Mouse (Mus musculus): ENCODE measurements around the gene Lrrc25. TPM values are rescaled to one million over a fixed set of nuclear protein-coding genes. Genes with fewer than 3 reads are reported as not detected.
"Not testable (repeated sequence)": the region's sequence is repeated elsewhere in the genome, so short reads cannot be mapped to it uniquely, and the experiment has no call there.

The Lrrc25 gene
- polyA plus RNA-seq, 1 experiment from 2014 or later, result 4.5 TPM

DNA sequence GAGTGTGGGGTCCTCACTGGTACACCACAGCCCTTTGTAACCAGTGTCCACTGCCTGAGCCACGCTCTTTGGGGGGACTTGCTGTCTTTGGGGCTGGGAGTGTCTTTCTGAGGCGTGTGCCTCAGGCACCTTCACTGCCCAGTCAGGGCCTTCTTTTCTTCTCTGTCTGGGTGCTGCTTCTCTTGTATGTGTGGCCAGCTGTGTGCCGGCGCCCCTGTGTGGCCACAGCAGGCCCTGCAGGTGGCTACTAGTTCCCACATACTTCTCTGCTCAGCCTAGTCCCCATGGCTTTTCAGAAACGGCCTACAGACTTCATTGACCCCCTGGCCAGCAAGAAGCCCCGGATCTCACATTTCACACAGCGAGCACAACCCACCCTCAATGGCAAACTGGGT lies 30.7 kb upstream of the Lrrc25 start:
- ATAC-seq (replicated peaks; ENCODE audit: low FRiP score) (peak; percentile 46; the same call in 1 of the 2 replicates), DNase-seq (ENCODE audit: low spot score) (no peak)
- H3K36me3 ChIP-seq (ENCODE audit: control insufficient read depth, insufficient read depth, low read length), result peaks cover 29% of the 10 kb centered on the region
- H3K4me1 ChIP-seq (replicated peaks; ENCODE audit: control insufficient read depth, insufficient read depth, low read length), result no peaks in the 10 kb centered on the region
- no peak overlapping the region for H3K9ac ChIP-seq (ENCODE audit: low read depth, low read length)
- H3K9me3 ChIP-seq (ENCODE audit: control insufficient read depth, low read length), result no peaks in the 10 kb centered on the region
- H3K4me3 ChIP-seq (ENCODE audit: low read depth, low read length), result no peak overlapping the region
- WGBS, result 47% methylated on average over 7 of the region's 7 CpGs
- no peaks in the 10 kb centered on the region for H3K27me3 ChIP-seq (replicated peaks; ENCODE audit: control insufficient read depth, insufficient read depth, low read length)
- H3K27ac ChIP-seq (ENCODE audit: low read depth, low read length), result no peak overlapping the region
- H3K4me2 ChIP-seq, result no peak overlapping the region

DNA sequence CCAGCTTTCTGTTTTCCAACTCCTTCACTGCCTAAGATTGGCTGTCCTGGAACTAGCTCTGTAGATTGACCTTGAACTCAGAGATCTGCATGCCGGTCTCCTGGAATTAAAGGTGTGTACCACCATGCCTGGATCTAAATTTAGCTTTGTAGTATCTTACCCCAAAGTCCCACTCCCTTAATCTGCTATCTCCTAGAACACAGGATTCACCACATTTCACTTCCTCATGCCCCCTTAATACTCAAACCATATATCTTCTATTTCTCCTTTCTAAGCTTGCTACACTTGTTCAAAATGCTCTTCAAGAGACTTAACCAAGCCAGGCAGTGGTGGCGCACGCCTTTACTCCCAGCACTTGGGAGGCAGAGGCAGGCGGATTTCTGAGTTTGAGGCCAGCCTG lies 28.0 kb upstream of the Lrrc25 start:
- not testable (repeated sequence) for ATAC-seq (replicated peaks; ENCODE audit: low FRiP score); DNase-seq (ENCODE audit: low spot score); H3K4me1 ChIP-seq (replicated peaks; ENCODE audit: control insufficient read depth, insufficient read depth, low read length); H3K9ac ChIP-seq (ENCODE audit: low read depth, low read length); H3K9me3 ChIP-seq (ENCODE audit: control insufficient read depth, low read length); H3K27me3 ChIP-seq (replicated peaks; ENCODE audit: control insufficient read depth, insufficient read depth, low read length); H3K27ac ChIP-seq (ENCODE audit: low read depth, low read length); H3K4me2 ChIP-seq; H3K4me3 ChIP-seq (ENCODE audit: low read depth, low read length)
- peaks cover 36% of the 10 kb centered on the region for H3K36me3 ChIP-seq (ENCODE audit: control insufficient read depth, insufficient read depth, low read length)
- WGBS, result 79% methylated on average over 4 of the region's 4 CpGs

DNA sequence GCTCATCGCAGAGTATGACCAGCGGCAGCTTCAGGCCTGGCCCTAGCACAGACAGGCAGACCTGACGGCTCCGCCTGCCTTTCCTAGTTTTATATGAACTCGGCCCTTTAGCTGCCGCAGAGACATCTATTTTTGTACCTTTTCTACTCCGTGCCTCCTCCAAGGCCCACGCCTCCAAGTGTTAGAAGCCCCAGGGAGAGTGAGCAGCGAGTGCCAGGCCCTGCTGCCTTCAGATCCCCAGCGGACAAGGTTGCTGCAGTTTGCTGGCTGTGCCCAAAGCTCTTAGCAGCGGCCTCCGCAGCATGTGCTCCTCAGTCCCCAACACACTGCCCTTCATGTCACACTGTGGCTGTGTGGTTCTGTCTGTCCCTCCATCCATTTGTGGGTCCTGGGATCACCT lies 24.4 kb upstream of the Lrrc25 start:
- Histone ChIP-seq H3K4me1 (replicated peaks; ENCODE audit: control insufficient read depth, insufficient read depth, low read length) (peaks cover 25% of the 10 kb centered on the region), H3K9me3 (ENCODE audit: control insufficient read depth, low read length) (no peaks in the 10 kb centered on the region), H3K27ac (ENCODE audit: low read depth, low read length) (no peak overlapping the region), H3K9ac (ENCODE audit: low read depth, low read length) (no peak overlapping the region), H3K4me3 (ENCODE audit: low read depth, low read length) (no peak overlapping the region), H3K36me3 (ENCODE audit: control insufficient read depth, insufficient read depth, low read length) (peaks cover 30% of the 10 kb centered on the region), H3K4me2 (no peak overlapping the region), H3K27me3 (replicated peaks; ENCODE audit: control insufficient read depth, insufficient read depth, low read length) (no peaks in the 10 kb centered on the region)
- WGBS, result 91% methylated on average over 12 of the region's 12 CpGs
- DNase-seq (ENCODE audit: low spot score) (no peak), ATAC-seq (replicated peaks; ENCODE audit: low FRiP score) (no peak)

DNA sequence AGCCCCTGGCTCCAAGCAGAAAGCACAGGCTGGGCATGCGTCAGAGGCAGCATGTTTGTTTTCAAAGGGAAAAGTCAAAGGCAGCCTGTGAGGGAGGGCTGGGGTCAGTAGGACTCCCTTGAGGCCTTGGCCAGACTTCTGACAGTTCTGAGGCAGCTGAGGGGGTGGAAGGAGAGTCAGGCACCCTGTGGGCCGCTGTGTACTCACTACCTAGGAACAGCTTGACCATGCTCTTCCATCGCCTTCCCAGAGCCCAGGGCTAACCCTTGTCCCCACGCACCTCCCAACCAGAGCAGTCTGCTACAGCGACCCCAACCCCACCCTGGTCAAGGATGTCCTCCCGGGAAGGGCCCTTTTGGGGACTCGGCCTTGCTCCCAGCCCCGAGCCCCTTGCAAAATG lies 22.8 kb upstream of the Lrrc25 start:
- WGBS, result 60% methylated on average over 8 of the region's 8 CpGs
- H3K9ac ChIP-seq (ENCODE audit: low read depth, low read length), result peak overlapping the region; percentile 70

DNA sequence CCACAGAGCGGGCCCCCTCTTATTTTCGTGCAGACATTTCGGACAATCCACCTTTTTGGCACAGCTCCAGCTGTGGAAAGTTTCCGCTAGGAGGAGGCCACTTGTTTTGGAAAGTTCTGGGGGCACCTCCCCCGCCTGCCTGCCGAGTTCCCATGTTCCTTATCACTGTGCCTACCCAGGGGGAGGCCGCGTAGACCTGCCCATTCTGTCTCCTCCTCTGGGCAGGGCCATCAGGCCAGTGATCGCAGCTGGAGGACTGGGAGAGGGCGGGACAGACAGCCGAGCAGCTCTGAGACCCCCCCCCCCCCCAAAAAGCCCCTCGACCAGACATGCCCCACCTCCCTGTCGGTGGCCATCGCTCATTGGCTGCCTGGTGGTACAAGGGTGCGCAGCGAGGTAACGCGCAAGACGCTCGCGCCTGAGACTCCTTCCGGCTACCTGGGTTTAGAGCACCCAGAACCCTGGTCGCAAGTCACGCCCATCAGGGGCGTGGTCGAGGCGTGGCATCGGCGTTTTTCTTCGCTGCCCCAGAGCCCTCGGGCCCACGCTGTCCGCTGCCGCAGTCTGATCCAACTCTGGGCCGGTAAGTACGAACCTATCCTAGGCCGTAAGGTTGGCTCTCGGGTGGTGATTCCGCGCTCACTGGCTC lies 21.9 kb upstream of the Lrrc25 start, which contains the start of gene Isyna1:
TSS of gene Isyna1 (plus strand) at position 413 of the 649 bp plus-strand sequence.
- under 1% methylated on average over 40 of the region's 40 CpGs for WGBS
- H3K4me3 ChIP-seq (ENCODE audit: low read depth, low read length), result peak within 1 kb of the TSS; percentile 62
- peak within 1 kb of the TSS; percentile 70 for H3K9ac ChIP-seq (ENCODE audit: low read depth, low read length)
- peak; percentile 93 for DNase-seq (ENCODE audit: low spot score)
- H3K36me3 ChIP-seq (ENCODE audit: control insufficient read depth, insufficient read depth, low read length), result peaks cover 37% of the 10 kb centered on the region
- H3K27ac ChIP-seq (ENCODE audit: low read depth, low read length), result peak within 1 kb of the TSS; percentile 66
- H3K9me3 ChIP-seq (ENCODE audit: control insufficient read depth, low read length), result no peaks in the 10 kb centered on the region
- peak within 1 kb of the TSS; percentile 90 for H3K4me2 ChIP-seq
- H3K4me1 ChIP-seq (replicated peaks; ENCODE audit: control insufficient read depth, insufficient read depth, low read length), result peaks cover 50% of the 10 kb centered on the region
- ATAC-seq (replicated peaks; ENCODE audit: low FRiP score), result peak; percentile 89
- H3K27me3 ChIP-seq (replicated peaks; ENCODE audit: control insufficient read depth, insufficient read depth, low read length), result no peaks in the 10 kb centered on the region

More for the DNA sequence above, 22.8 kb upstream of the Lrrc25 start:
- Histone ChIP-seq H3K4me2 (peak overlapping the region; percentile 90), H3K4me3 (ENCODE audit: low read depth, low read length) (peak overlapping the region; percentile 62), H3K27ac (ENCODE audit: low read depth, low read length) (peak overlapping the region; percentile 66), H3K36me3 (ENCODE audit: control insufficient read depth, insufficient read depth, low read length) (peaks cover 35% of the 10 kb centered on the region), H3K9me3 (ENCODE audit: control insufficient read depth, low read length) (no peaks in the 10 kb centered on the region), H3K27me3 (replicated peaks; ENCODE audit: control insufficient read depth, insufficient read depth, low read length) (no peaks in the 10 kb centered on the region), H3K4me1 (replicated peaks; ENCODE audit: control insufficient read depth, insufficient read depth, low read length) (peaks cover 41% of the 10 kb centered on the region)
- no peak for ATAC-seq (replicated peaks; ENCODE audit: low FRiP score)
- no peak for DNase-seq (ENCODE audit: low spot score)

DNA sequence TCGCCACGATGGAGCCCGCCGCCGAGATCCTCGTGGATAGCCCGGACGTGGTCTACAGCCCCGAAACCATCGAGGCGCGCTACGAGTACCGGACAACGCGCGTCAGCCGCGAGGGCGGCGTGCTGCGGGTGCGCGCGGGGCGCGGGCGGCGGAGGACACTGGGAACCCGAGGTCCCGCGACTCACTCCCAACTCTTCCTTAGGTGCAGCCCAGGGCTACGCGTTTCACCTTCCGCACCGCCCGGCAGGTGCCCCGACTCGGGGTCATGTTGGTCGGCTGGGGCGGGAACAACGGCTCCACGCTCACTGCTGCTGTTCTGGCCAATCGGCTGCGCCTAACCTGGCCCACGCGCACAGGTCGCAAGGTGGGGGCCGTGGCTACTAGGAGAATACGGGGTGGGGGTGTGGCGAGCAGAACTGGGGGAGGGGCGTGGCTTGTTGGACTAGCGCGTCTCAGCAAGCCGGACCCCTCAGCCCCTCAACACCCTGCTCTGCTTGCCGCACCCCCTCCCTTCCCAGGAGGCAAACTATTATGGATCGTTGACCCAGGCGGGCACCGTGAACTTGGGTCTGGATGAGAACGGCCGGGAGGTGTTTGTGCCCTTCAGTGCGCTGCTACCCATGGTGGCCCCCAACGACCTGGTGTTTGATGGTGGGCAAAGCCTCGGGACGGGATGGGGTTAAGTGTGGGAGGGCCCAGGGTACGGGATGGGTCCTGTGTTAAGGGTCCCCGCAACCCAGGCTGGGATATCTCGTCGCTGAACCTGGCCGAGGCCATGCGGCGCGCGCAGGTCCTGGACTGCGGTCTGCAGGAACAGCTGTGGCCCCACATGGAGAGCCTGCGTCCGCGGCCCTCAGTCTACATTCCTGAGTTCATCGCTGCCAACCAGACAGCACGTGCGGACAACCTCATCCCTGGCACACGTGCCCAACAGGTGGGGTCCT lies 21.1 kb upstream of the Lrrc25 start:
- H3K4me2 ChIP-seq, result peak overlapping the region; percentile 90
- peaks cover 55% of the 10 kb centered on the region for H3K4me1 ChIP-seq (replicated peaks; ENCODE audit: control insufficient read depth, insufficient read depth, low read length)
- H3K9me3 ChIP-seq (ENCODE audit: control insufficient read depth, low read length), result no peaks in the 10 kb centered on the region
- H3K36me3 ChIP-seq (ENCODE audit: control insufficient read depth, insufficient read depth, low read length), result peaks cover 33% of the 10 kb centered on the region
- H3K27me3 ChIP-seq (replicated peaks; ENCODE audit: control insufficient read depth, insufficient read depth, low read length), result no peaks in the 10 kb centered on the region
- WGBS, result 6% methylated on average over 82 of the region's 82 CpGs
- ATAC-seq (replicated peaks; ENCODE audit: low FRiP score) (peak; percentile 14; the same call in 1 of the 2 replicates), DNase-seq (ENCODE audit: low spot score) (peak; percentile 71)
- H3K4me3 ChIP-seq (ENCODE audit: low read depth, low read length), result peak overlapping the region; percentile 62
- peak overlapping the region; percentile 70 for H3K9ac ChIP-seq (ENCODE audit: low read depth, low read length)
- H3K27ac ChIP-seq (ENCODE audit: low read depth, low read length), result peak overlapping the region; percentile 66

DNA sequence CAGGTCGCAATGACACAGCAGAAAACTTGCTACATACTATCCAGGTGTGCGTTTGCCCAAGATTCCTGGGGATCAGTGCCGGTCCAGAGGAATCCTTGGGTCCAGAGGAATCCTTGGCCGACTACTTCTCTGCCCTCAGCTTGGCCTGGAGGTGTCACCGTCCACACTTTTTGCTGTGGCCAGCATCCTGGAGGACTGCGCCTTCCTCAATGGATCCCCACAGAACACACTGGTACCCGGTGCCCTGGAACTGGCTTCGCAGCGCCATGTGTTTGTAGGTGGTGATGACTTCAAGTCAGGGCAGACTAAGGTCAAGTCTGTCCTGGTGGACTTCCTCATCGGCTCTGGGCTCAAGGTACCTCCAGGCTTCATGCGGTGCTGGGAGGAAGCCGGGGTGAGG lies 20.1 kb upstream of the Lrrc25 start:
- no peaks in the 10 kb centered on the region for H3K27me3 ChIP-seq (replicated peaks; ENCODE audit: control insufficient read depth, insufficient read depth, low read length)
- peaks cover 29% of the 10 kb centered on the region for H3K36me3 ChIP-seq (ENCODE audit: control insufficient read depth, insufficient read depth, low read length)

DNA sequence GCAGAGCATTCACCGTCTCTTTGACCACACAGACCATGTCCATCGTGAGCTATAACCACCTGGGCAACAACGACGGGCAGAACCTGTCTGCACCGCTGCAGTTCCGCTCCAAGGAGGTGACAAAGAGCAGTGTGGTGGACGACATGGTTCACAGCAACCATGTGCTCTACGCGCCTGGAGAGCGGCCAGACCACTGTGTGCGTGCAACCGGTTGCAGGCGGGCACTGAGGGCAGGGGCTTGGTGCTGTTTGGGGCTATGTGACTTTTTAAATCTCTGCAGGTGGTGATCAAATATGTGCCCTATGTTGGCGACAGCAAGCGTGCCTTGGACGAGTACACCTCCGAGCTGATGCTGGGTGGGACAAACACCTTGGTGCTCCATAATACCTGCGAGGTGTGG lies 19.7 kb upstream of the Lrrc25 start:
- Histone ChIP-seq H3K4me3 (ENCODE audit: low read depth, low read length) (peak overlapping the region; percentile 62; the same call in 1 of the 2 replicates), H3K9ac (ENCODE audit: low read depth, low read length) (no peak overlapping the region), H3K27me3 (replicated peaks; ENCODE audit: control insufficient read depth, insufficient read depth, low read length) (no peaks in the 10 kb centered on the region), H3K27ac (ENCODE audit: low read depth, low read length) (no peak overlapping the region), H3K4me1 (replicated peaks; ENCODE audit: control insufficient read depth, insufficient read depth, low read length) (peaks cover 68% of the 10 kb centered on the region), H3K9me3 (ENCODE audit: control insufficient read depth, low read length) (no peaks in the 10 kb centered on the region), H3K36me3 (ENCODE audit: control insufficient read depth, insufficient read depth, low read length) (peaks cover 28% of the 10 kb centered on the region), H3K4me2 (peak overlapping the region; percentile 90)
- no peak for DNase-seq (ENCODE audit: low spot score)
- ATAC-seq (replicated peaks; ENCODE audit: low FRiP score), result no peak
- 90% methylated on average over 18 of the region's 18 CpGs for WGBS

More for the DNA sequence above, 20.1 kb upstream of the Lrrc25 start:
- no peaks in the 10 kb centered on the region for H3K9me3 ChIP-seq (ENCODE audit: control insufficient read depth, low read length)
- no peak for ATAC-seq (replicated peaks; ENCODE audit: low FRiP score)
- peaks cover 64% of the 10 kb centered on the region for H3K4me1 ChIP-seq (replicated peaks; ENCODE audit: control insufficient read depth, insufficient read depth, low read length)
- H3K27ac ChIP-seq (ENCODE audit: low read depth, low read length), result no peak overlapping the region
- no peak overlapping the region for H3K9ac ChIP-seq (ENCODE audit: low read depth, low read length)
- peak overlapping the region; percentile 90 for H3K4me2 ChIP-seq
- H3K4me3 ChIP-seq (ENCODE audit: low read depth, low read length), result peak overlapping the region; percentile 62
- WGBS, result 84% methylated on average over 12 of the region's 12 CpGs
- DNase-seq (ENCODE audit: low spot score), result no peak

All from liver, embryonic 11.5 days (tissue).